Mouse (Mus musculus): Measurements from ENCODE around the gene Cdc42bpa. TPM values are rescaled to one million over a fixed set of nuclear protein-coding genes. Genes with fewer than 3 reads are reported as not detected.
"Not testable (repeated sequence)": the region's sequence is repeated elsewhere in the genome, so short reads cannot be mapped to it uniquely, and the experiment has no call there.

The Cdc42bpa gene
- polyA plus RNA-seq, 1 experiment = 25.4 TPM

DNA sequence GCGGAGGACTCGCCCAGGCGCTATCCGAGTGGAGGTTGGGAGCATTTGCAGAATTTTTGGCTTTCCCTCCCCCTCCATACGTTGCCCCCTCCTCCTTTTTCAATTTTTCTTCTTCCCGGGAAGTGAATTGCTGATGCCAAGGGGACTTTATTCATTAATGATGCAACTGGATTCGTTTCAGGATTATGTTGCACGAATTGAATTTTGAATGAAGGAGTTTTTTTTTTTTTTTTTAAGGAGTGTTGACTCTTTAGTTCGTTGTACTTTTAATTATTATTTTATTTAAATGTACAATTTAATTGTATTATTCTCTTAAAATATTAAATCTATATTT lies 238 bp downstream of the Cdc42bpa start:
- no peak for DNase-seq (ENCODE audit: low read depth)

GRCm38 (mm10) chr1:179960882-179961698 lies 818 bp downstream of the Cdc42bpa start:
- DNase-seq (ENCODE audit: low read depth) = no peak

DNA sequence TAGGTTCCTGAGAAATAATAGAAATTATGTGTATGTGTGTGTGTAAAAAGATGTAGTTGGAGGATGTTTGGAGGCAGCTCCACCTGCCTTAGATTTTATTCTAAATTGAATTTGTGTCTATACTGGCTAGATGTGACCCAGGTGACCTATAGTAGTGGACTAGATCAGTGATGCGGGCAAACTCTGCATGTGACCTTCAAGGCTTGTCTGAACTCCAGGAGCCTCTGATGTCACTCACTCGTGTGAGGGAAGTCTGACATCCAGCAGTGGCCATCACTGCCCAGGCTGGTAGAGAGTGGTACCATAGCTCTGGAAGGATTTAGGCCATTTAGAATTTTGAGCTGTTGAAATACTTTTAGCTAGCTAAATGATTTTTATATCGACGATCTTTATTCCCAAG lies 1.5 kb downstream of the Cdc42bpa start:
- DNase-seq (ENCODE audit: low read depth) = no peak

DNA sequence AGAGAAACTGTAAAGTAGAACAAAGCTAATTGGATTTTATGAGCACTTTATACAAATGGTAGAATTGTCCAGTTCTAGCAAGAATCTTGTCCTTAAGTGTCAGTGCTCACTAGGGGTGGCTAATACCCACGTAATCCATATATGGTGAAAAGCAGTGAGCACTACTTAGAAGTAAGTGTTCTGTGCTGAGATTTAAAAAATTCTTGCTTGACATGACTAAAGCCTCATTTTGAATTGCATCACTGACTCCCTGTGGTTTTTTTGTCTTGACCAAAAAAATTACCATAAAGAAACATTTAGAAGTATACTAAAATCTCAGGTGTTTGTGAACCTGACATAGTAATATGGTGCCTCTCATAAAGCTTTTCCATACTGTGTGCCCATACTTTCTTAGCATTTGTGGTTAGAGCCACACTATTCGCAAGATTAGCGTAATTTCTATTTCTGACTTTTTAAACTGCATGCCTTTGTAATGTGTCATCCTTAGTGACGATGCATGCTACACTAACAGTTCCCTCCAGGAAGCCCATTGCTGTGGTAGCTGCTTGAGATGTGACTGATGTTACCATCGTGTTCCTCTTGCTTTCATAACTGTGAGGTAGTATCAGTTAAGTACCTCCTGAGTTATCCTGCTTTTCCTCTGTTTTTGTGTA lies 9.6 kb downstream of the Cdc42bpa start:
- DNase-seq (ENCODE audit: low read depth) = no peak

DNA sequence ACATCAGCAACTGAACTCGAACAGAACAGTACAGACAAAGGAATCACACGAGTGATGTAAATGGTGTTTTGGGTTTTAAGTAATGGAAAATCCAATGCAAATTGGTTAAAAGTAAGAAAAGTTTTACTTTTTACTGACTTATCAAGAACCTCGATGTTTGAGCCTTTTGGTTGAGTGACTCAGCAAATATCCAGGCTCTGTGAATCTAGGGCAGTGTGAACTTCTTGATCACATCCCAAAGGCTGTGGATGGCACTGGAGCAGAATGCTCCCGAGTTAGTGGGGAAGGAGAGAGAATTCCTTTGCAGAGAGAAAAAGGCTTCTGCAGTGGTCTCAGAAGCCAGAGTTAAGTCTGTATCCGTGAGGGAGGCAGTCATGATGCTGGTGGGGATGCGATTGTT lies 14.7 kb downstream of the Cdc42bpa start:
- DNase-seq (ENCODE audit: low read depth) = no peak

GRCm38 (mm10) chr1:179975645-179976275 lies 15.5 kb downstream of the Cdc42bpa start:
- no peak for DNase-seq (ENCODE audit: low read depth)

DNA sequence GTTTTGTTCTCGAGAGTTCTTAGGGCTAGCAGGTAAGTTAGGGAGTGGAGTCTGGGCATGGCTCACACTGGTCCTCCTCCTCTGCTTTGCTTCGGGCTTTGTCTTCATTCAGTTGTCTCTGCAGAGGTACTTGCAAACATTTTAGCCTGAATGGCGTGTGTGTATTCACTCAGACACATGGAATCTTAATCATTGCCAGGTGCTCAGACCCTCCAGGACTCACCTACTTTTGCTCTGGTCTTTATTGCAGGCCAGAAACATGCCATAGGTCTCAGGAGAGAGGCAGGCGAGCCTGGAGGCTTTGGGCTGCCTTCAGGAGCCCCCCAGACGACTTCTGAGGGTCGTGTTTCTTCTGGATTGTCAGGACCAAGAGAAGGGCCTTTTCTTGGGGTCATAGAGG lies 17.2 kb downstream of the Cdc42bpa start:
- no peak for DNase-seq (ENCODE audit: low read depth)

DNA sequence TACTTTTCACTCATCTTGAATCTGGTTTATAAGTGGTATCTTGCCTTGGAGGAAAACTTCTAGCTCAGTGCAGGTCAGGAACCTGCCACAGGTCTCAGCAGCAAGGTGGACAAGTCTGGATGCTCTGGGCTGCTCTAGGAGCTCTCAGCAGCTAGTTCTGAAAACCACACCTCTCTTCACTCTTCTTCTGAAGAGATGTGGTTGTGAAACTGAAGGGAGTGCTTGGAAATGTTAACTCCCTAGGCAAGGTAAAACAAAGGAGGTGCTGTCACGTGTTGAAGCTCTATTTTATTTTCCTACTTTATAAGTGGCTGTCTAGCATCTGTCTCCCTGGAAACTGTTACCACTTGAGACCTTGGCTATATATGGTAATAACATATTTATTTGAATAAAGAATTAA lies 18.5 kb downstream of the Cdc42bpa start:
- DNase-seq (ENCODE audit: low read depth) = no peak

GRCm38 (mm10) chr1:179981680-179982079 lies 21.4 kb downstream of the Cdc42bpa start:
- no peak for DNase-seq (ENCODE audit: low read depth)

GRCm38 (mm10) chr1:179982183-179982582 lies 21.9 kb downstream of the Cdc42bpa start:
- DNase-seq (ENCODE audit: low read depth) = no peak

DNA sequence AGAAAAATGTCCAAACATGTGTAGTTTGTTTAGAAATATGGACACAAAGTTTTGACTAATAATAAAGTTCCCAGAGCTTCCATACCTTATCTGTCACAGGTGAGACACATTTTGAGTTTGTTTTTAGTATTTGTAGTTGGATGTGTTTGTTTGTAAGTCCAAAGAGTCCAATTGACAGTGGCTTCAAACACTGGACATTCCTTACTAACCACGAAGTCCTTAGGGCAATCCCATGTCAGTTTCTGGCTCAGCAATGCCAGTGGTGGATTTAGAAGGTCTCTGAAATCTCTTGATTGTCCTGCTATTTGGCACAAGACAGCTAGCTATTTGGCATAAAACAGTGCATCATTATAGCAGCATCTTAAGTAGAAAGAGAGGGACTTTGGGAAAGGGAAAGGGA lies 22.7 kb downstream of the Cdc42bpa start:
- no peak for DNase-seq (ENCODE audit: low read depth)

DNA sequence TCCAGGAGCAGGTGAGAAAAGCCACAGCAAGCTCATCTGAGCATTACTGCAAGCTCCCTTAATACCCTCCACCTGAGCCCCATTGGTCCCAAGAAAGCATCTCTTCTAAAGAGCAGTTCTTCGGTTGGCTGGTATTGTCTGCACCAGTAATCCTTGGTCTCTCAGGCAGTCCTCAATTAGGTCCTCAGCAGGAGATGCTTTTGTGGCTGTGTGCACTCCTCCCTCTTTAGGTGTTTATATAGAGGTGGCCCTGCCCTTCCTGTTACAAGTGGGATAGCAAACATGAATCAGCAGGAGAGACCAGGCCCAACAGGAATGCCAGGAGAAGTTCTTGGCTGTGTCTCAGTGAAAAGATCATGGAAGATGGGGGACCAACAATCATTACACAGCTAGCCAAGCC lies 23.9 kb downstream of the Cdc42bpa start:
- DNase-seq (ENCODE audit: low read depth) = no peak

- DNase-seq (ENCODE audit: low read depth) = no peak
These were observed 31.5 kb downstream of the Cdc42bpa start for GRCm38 (mm10) chr1:179991660-179992235.

GRCm38 (mm10) chr1:179992255-179992654 lies 32.0 kb downstream of the Cdc42bpa start:
- DNase-seq (ENCODE audit: low read depth) = no peak

DNA sequence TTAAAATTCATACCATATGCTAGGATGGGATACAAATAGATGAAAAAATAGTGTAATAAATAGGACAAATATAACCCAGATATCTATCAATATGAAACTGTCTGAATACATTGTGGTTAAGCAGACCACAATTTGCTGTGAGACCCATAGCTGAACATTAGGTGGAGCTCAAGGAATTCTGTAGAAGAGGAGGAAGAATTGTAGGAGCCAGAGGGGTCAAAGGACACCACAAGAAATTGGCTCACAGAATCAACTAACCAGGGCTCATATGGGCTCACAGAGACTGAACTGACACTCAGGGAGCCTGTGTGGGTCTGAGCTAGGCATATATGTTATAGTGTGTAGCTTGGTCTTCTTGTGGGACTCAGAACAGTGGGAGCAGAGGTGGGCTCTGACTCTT lies 47.8 kb downstream of the Cdc42bpa start:
- DNase-seq (ENCODE audit: low read depth) = no peak

- DNase-seq (ENCODE audit: low read depth) = no peak
These were observed 53.2 kb downstream of the Cdc42bpa start for GRCm38 (mm10) chr1:180013479-180013878.

DNA sequence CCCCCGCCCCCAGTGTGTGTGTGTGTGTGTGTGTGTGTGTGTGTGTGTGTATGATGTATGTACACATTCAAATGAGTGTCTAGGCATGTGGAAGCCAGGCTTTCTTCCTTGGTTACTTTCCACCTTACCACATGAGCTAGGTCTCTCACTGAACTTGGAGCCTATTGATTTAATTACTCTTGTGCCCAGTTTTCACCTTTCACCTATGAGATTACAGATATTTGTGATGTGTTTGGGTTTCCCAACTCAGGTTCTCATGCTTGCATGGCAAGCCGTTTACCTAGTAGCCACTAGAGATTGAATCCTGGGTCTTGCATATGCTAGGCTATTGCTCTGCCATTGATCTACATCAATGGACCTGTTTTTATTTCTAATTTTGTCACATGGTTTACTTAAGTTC lies 57.9 kb downstream of the Cdc42bpa start:
- DNase-seq (ENCODE audit: low read depth) = no peak

DNA sequence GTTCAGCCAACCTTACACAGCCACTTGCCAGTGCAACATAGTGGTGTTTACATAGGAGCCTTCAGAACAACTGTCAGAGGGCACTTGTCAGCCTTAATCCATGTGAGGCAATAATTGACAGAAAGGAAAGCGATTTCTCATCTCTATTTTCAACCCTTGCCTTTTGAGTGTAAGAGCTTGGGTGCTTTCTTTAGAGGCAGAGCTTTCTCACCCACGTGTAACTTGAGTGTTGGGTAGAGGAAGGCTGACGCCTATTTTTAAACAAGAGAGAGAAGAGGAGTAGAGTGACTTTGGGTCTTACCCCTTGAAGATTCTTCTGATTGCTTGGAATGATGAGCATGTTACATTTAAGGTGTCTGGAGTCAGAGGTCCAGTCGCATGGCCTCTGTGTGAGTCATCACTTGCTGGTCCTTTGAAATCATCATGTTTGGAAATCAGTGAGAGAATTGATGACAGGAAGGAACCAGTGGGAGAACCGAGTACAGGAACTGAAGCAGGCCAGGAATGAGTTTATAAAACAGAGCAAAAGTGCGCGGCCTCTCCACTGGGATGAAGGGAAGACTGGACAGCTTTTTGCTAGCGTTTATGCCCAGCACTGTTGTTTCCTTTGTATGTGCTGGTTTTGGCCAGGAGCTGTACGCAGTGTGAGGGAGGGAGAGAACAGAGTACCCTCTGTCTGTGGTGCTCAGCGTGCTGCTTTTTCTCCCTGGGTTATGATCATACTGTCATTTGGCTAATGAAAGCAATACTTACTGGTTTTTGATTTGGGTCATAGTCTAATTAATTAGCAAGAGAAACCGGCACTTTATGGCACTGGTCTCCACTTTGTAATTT lies 61.4 kb downstream of the Cdc42bpa start:
- no peak for DNase-seq (ENCODE audit: low read depth)

DNA sequence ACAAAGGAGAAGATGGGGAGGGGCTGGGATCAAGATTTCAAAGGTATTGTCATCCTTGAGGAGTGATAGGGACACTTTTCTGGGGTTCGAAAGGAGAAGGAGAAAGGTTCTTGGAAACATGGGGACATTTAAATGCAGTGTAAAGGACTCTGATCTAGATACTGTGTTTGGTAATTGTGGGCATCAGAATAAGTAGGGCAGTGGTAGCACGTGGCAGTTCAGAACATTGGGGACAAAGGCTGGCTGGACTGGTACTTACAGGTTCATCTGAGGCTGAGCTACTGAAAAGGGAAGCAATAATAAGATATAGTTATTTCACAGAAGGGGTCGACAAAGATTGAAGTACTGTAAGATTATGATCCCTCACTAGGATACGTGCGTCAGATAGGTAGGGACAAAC lies 63.2 kb downstream of the Cdc42bpa start:
- DNase-seq (ENCODE audit: low read depth) = no peak

DNA sequence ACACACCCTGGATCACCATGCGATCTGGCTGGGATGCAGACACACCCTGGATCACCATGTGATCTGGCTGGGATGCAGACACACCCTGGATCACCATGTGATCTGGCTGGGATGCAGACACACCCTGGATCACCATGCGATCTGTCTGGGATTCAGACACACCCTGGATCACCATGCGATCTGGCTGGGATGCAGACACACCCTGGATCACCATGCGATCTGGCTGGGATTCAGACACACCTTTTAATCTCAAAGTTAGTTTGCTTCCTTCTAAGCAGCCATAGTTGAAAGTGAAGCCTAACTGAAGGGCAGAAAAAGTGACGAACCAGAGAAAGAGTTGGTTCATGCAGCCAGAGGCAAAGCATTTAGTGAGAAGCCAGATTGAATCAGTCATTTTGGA lies 69.6 kb downstream of the Cdc42bpa start:
- not testable (repeated sequence) for DNase-seq (ENCODE audit: low read depth)

- no peak for DNase-seq (ENCODE audit: low read depth)
These were observed 70.5 kb downstream of the Cdc42bpa start for GRCm38 (mm10) chr1:180030631-180031365.
